8 mouse cellular contexts compared by ENCODE assay signal in the genomic region with DNA sequence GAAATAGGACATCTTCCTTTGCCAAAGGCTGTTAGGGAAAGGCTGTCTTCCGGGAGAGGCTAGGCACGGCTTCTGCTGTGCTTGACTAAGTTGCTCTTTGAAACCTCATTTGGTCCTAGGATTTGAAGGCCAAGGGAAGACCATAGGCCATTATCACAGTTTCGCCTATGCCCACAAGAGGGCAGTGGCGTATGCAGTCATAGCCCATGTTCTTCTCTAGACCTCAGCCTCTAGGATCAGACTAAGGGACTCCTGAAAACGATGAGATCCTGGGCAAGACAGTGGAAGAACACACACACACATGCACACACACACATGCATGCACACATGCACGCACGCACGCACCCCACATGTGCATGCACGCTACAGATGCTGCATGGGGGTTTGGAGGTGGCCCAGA.
DNase-seq lines count a peak whose midpoint lies in the region; TF ChIP-seq lines count a peak whose summit lies in the region.

No protein-coding gene starts in this region.

- peaks cover 63% of the 10 kb centered on the region for H3K4me1 ChIP-seq in megakaryocyte, embryonic 14.5 days

- no peak overlapping the region for H3K4me3 ChIP-seq in left cerebral cortex, adult 2 months
- peak overlapping the region; percentile 59 for H3K4me3 ChIP-seq in megakaryocyte, embryonic 14.5 days (replicated peaks)

- peak; percentile 94 for TF ChIP-seq CTCF in left cerebral cortex, adult 2 months (IDR thresholded peaks at IDR 0.05)

- peaks cover 2% of the 10 kb centered on the region for H3K27me3 ChIP-seq in megakaryocyte, embryonic 14.5 days (replicated peaks)

- H3K36me3 ChIP-seq in megakaryocyte, embryonic 14.5 days (replicated peaks; ENCODE audit: low read length) = peaks cover 56% of the 10 kb centered on the region

- DNase-seq in T-cell, adult 2 months (ENCODE audit: low spot score) = peak; percentile 50
- DNase-seq in cerebellum, postnatal 10 days = peak; percentile 90
- DNase-seq in frontal cortex, postnatal 25 days (ENCODE audit: low spot score in 2 of 2) = peak; percentile 72 to 73
- DNase-seq in induced T-regulatory cell, adult 2 months (ENCODE audit: low read depth) = peak; percentile 58
- DNase-seq in left cerebral cortex, adult 2 months (ENCODE audit: extremely low spot score in 1 of 2, low spot score in 2 of 2) = peak; percentile 70 to 78
- peak; percentile 65 for DNase-seq in right cerebral cortex, postnatal 14 days
- DNase-seq in yolk sac, embryonic 10.5 days (ENCODE audit: low spot score) = peak; percentile 54

- no peak overlapping the region for H3K27ac ChIP-seq in left cerebral cortex, adult 2 months

- intact Hi-C loops in left cerebral cortex, adult 2 months (cut with DNase I) = loop anchor here (2.0 to 5.0 kb wide), 2 partner anchors 88 to 1196 kb away; partner anchors contain the start of gene Usp24

- H3K9me3 ChIP-seq in megakaryocyte, embryonic 14.5 days = peaks cover 4% of the 10 kb centered on the region; the same call in 1 of the 2 replicates
